Mouse (Mus musculus) intestine, embryonic 16.5 days (tissue): Measurements from ENCODE around the gene Gnpat. TPM values are rescaled to one million over a fixed set of nuclear protein-coding genes. Genes with fewer than 3 reads are reported as not detected.

Experiments used
- ATAC-seq: fragments of 200-750 bp; cut with Nextera tagmentation; 2 replicates; pipeline ENCODE4 v1.8.0; 2017; ENCODE audit warnings: moderate TSS enrichment, moderate library complexity
- H3K27ac ChIP-seq: fragments of 300-500 bp; sonication (generic); 2 replicates; pipeline ENCODE4 v1.5.1; 2014; ENCODE audit warnings: mild to moderate bottlenecking, low read length
- H3K27me3 ChIP-seq: fragments of 300-500 bp; sonication (generic); replicated peaks from 2 replicates; pipeline ENCODE4 v1.6.1; 2014; ENCODE audit warnings: low read length, control low read depth, mixed read lengths; ENCODE audit not compliant: control insufficient read depth, insufficient read depth
- H3K36me3 ChIP-seq: fragments of 300-500 bp; sonication (generic); 2 replicates; pipeline ENCODE4 v1.6.1; 2014; ENCODE audit warnings: low read length, control low read depth; ENCODE audit not compliant: control insufficient read depth, insufficient read depth
- H3K4me1 ChIP-seq: fragments of 300-500 bp; sonication (generic); 2 replicates; pipeline ENCODE4 v1.6.1; 2014; ENCODE audit warnings: low read length, control low read depth, mixed read lengths; ENCODE audit not compliant: control insufficient read depth, insufficient read depth
- H3K4me2 ChIP-seq: fragments of 300-500 bp; sonication (generic); 2 replicates; pipeline ENCODE4 v1.6.1; 2014; ENCODE audit warnings: low read depth, low read length, control low read depth
- H3K4me3 ChIP-seq: fragments of 300-500 bp; sonication (generic); 2 replicates; pipeline ENCODE4 v1.5.1; 2014; ENCODE audit warnings: mild to moderate bottlenecking, low read length
- H3K9ac ChIP-seq: fragments of 300-500 bp; sonication (generic); 2 replicates; pipeline ENCODE4 v1.6.1; 2014; ENCODE audit warnings: low read depth, low read length
- H3K9me3 ChIP-seq: fragments of 300-500 bp; sonication (generic); 2 replicates; pipeline ENCODE4 v1.6.1; 2016; ENCODE audit warnings: low read length, control low read depth; ENCODE audit not compliant: control insufficient read depth
- WGBS: fragments of 180-500 bp; shearing (Covaris S2); extraction: QIAGEN DNeasy Blood & Tissue Kit; methylation state at CpG from one replicate; pipeline ENCODE4 v1.1.7; 2014; 5-methylcytosine and 5-hydroxymethylcytosine counted together
- polyA plus RNA-seq: library from polyadenylated mRNA; unstranded; fragments of >200 nt; fragmentation: Nextera tagmentation; extraction: Ambion mirVana; gene quantifications from 2 replicates; pipeline ENCODE4 v1.2.1, GENCODE M21; 2015

Gene Gnpat
- polyA plus RNA-seq, 1 experiment from 2014 or later, result 83.6 TPM

- Histone ChIP-seq H3K4me3 (no peak overlapping the region), H3K4me2 (no peak overlapping the region), H3K27ac (no peak overlapping the region), H3K36me3 (peaks cover 27% of the 10 kb centered on the region), H3K4me1 (no peaks in the 10 kb centered on the region), H3K9ac (no peak overlapping the region), H3K9me3 (no peaks in the 10 kb centered on the region), H3K27me3 (no peaks in the 10 kb centered on the region)
- ATAC-seq, result no peak
- WGBS, result 69% methylated on average over 10 of the region's 10 CpGs
These were observed 16.2 kb downstream of the Gnpat start for GRCm38 (mm10) chr8:124878946-124879526.

- no peaks in the 10 kb centered on the region for H3K9me3 ChIP-seq
- no peaks in the 10 kb centered on the region for H3K27me3 ChIP-seq
- H3K36me3 ChIP-seq, result peaks cover 32% of the 10 kb centered on the region
- H3K9ac ChIP-seq, result no peak overlapping the region
- H3K4me2 ChIP-seq, result no peak overlapping the region
- 93% methylated on average over 5 of the region's 5 CpGs for WGBS
- H3K4me3 ChIP-seq, result no peak overlapping the region
- no peak for ATAC-seq
- H3K27ac ChIP-seq, result no peak overlapping the region
- no peaks in the 10 kb centered on the region; the same call in 1 of the 2 replicates for H3K4me1 ChIP-seq
These were observed 25.6 kb downstream of the Gnpat start for GRCm38 (mm10) chr8:124888385-124888784.

GRCm38 (mm10) chr8:124892596-124892995, 29.8 kb downstream of the Gnpat start:
- Histone ChIP-seq H3K4me3 (no peak overlapping the region), H3K9me3 (no peaks in the 10 kb centered on the region), H3K27ac (no peak overlapping the region), H3K4me2 (no peak overlapping the region), H3K4me1 (peaks cover 13% of the 10 kb centered on the region), H3K9ac (no peak overlapping the region), H3K27me3 (no peaks in the 10 kb centered on the region), H3K36me3 (peaks cover 20% of the 10 kb centered on the region)
- WGBS, result 65% methylated on average over 3 of the region's 3 CpGs
- no peak for ATAC-seq

GRCm38 (mm10) chr8:124896010-124896631, 33.3 kb downstream of the Gnpat start:
- no peak for ATAC-seq

GRCm38 (mm10) chr8:124896632-124897385, 34.0 kb downstream of the Gnpat start:
- H3K9ac ChIP-seq, result peak overlapping the region; percentile 84
- WGBS, result under 1% methylated on average over 51 of the region's 60 CpGs
- H3K4me2 ChIP-seq, result peak overlapping the region; percentile 77
- no peaks in the 10 kb centered on the region for H3K27me3 ChIP-seq
- H3K9me3 ChIP-seq, result no peaks in the 10 kb centered on the region
- peak overlapping the region; percentile 88 for H3K27ac ChIP-seq
- peaks cover 19% of the 10 kb centered on the region for H3K4me1 ChIP-seq
- H3K36me3 ChIP-seq, result peaks cover 13% of the 10 kb centered on the region
- peak; percentile 59 for ATAC-seq
- peak overlapping the region; percentile 97 for H3K4me3 ChIP-seq

More at GRCm38 (mm10) chr8:124896010-124896631, 33.3 kb downstream of the Gnpat start:
- H3K27ac ChIP-seq, result peak overlapping the region; percentile 88
- H3K27me3 ChIP-seq, result no peaks in the 10 kb centered on the region
- H3K4me2 ChIP-seq, result peak overlapping the region; percentile 77
- peak overlapping the region; percentile 84 for H3K9ac ChIP-seq
- peaks cover 19% of the 10 kb centered on the region for H3K4me1 ChIP-seq
- H3K36me3 ChIP-seq, result peaks cover 9% of the 10 kb centered on the region
- 64% methylated on average over 26 of the region's 26 CpGs for WGBS
- peak overlapping the region; percentile 97 for H3K4me3 ChIP-seq
- no peaks in the 10 kb centered on the region for H3K9me3 ChIP-seq

GRCm38 (mm10) chr8:124897386-124898250, 34.8 kb downstream of the Gnpat start, which contains the start of the genes Exoc8 and Sprtn:
Gene Exoc8, minus strand, starts transcription at chr8:124897705.
Gene Sprtn, plus strand, starts transcription at chr8:124897886.
- peak within 1 kb of the TSS; percentile 77 for H3K4me2 ChIP-seq
- H3K27me3 ChIP-seq, result no peaks in the 10 kb centered on the region
- no peaks in the 10 kb centered on the region for H3K9me3 ChIP-seq
- H3K27ac ChIP-seq, result peak within 1 kb of the TSS; percentile 88
- peak; percentile 91 for ATAC-seq
- peaks cover 15% of the 10 kb centered on the region for H3K36me3 ChIP-seq
- H3K4me1 ChIP-seq, result peaks cover 19% of the 10 kb centered on the region
- H3K9ac ChIP-seq, result peak within 1 kb of the TSS; percentile 88
- WGBS, result under 1% methylated on average over 111 of the region's 114 CpGs
- H3K4me3 ChIP-seq, result peak within 1 kb of the TSS; percentile 97

GRCm38 (mm10) chr8:124898251-124898905, 35.5 kb downstream of the Gnpat start:
- no peaks in the 10 kb centered on the region for H3K9me3 ChIP-seq
- H3K4me3 ChIP-seq, result peak overlapping the region; percentile 97
- peaks cover 19% of the 10 kb centered on the region for H3K4me1 ChIP-seq
- peak overlapping the region; percentile 88 for H3K9ac ChIP-seq
- H3K27me3 ChIP-seq, result no peaks in the 10 kb centered on the region
- H3K4me2 ChIP-seq, result peak overlapping the region; percentile 66
- no peak; the same call in 1 of the 2 replicates for ATAC-seq
- WGBS, result 3% methylated on average over 31 of the region's 31 CpGs
- H3K27ac ChIP-seq, result peak overlapping the region; percentile 50; the same call in 1 of the 2 replicates
- H3K36me3 ChIP-seq, result peaks cover 15% of the 10 kb centered on the region

- H3K27me3 ChIP-seq, result no peaks in the 10 kb centered on the region
- 92% methylated on average over 15 of the region's 15 CpGs for WGBS
- no peaks in the 10 kb centered on the region for H3K9me3 ChIP-seq
- ATAC-seq, result no peak
- H3K4me3 ChIP-seq, result no peak overlapping the region
- H3K9ac ChIP-seq, result no peak overlapping the region
- no peak overlapping the region for H3K27ac ChIP-seq
- peaks cover 6% of the 10 kb centered on the region for H3K4me1 ChIP-seq
- H3K4me2 ChIP-seq, result no peak overlapping the region
- H3K36me3 ChIP-seq, result peaks cover 23% of the 10 kb centered on the region
These were observed 40.4 kb downstream of the Gnpat start for GRCm38 (mm10) chr8:124903198-124903597.
